Mouse (Mus musculus) cerebellum, adult (tissue): ENCODE data around the gene Kcna2.
A peak's percentile ranks its signal among the peaks of the same experiment; 100 is the strongest.

ENCODE experiments used
- ATAC-seq: cut with Nextera tagmentation; 2 replicates; pipeline ENCODE4 v1.9.2; 2017; ENCODE audit warnings: mild to moderate bottlenecking, moderate library complexity, mixed read lengths; ENCODE audit not compliant: insufficient number of reproducible peaks, low FRiP score, low TSS enrichment

The Kcna2 gene

DNA sequence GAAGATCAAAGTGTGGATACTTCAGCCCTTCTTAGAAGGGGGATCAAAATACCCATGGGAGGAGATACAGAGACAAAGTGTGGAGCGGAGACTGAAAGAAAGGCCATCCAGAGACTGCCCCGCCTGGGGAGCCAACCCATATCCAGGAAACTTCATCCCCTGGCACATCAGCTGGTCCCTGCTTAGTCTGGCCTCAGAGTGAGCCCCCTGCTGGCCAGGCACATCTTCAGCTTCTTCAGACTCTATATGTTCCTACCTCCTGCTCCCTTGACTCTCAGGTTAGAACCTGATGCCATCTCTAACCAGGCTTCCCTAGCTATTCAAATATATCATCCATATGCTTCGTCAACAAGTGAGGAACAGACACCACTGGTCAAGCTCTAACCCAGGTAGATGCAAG lies 48.1 kb downstream of the Kcna2 start:
- no peak for ATAC-seq

DNA sequence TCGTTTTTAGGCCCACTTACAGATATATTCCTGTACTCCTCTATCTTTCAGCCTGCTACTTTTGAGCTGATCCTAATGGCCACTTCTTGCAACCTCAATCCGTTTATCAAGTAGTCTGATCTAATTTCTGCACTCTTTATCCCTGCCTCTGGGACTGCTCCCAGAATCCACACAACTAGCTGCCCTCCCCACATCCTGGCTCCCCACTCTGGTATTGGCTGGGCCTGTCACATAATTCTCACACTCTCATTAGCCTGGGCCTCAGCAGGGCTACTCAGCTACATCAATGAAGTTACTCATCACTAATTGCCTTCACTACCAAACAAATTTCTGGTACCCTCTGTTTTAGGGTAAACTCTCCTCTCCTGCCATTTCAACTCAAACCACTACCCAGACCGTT lies 49.5 kb downstream of the Kcna2 start:
- ATAC-seq: no peak

GRCm38 (mm10) chr3:107150872-107151540 lies 50.1 kb downstream of the Kcna2 start:
- no peak for ATAC-seq

GRCm38 (mm10) chr3:107153772-107154655 lies 53.1 kb downstream of the Kcna2 start:
- ATAC-seq: peak; percentile 56

GRCm38 (mm10) chr3:107158856-107159255 lies 57.9 kb downstream of the Kcna2 start:
- ATAC-seq: no peak

GRCm38 (mm10) chr3:107159418-107159817 lies 58.5 kb downstream of the Kcna2 start:
- no peak for ATAC-seq

- ATAC-seq: peak; percentile 58
Observed at GRCm38 (mm10) chr3:107159859-107160324, 58.9 kb downstream of the Kcna2 start.

GRCm38 (mm10) chr3:107162741-107163140 lies 61.8 kb downstream of the Kcna2 start:
- peak; percentile 69 for ATAC-seq
